Mouse (Mus musculus) cerebellum, adult 2 months (tissue): ENCODE data around the gene Olfr792.

Experiments
- CTCF ChIP-seq: fragments of 200-500 bp; IDR thresholded peaks from 2 replicates; pipeline ENCODE4 v1.5.1; 2011; ENCODE audit warnings: low read depth, mild to moderate bottlenecking, control low read depth, low read length, moderate library complexity, borderline replicate concordance; ENCODE audit not compliant: insufficient read depth
- POLR2A ChIP-seq: fragments of 200-500 bp; IDR thresholded peaks from 2 replicates; pipeline ENCODE4 v1.6.1; 2011; ENCODE audit warnings: low read length, control low read depth, borderline replicate concordance; ENCODE audit not compliant: insufficient read depth

GRCm38 (mm10) chr10:129567355-129567754 is 28.4 kb downstream of the Olfr792 start, which contains the start of gene Olfr794:
- TF ChIP-seq CTCF: no peak
- no peak for TF ChIP-seq POLR2A
